Mouse (Mus musculus) urinary bladder, adult 2 months (tissue): Measurements from ENCODE around the gene Vmn2r85. TPM values are rescaled to one million over a fixed set of nuclear protein-coding genes. Genes with fewer than 3 reads are reported as not detected.
"Not testable (repeated sequence)": the region's sequence is repeated elsewhere in the genome, so short reads cannot be mapped to it uniquely, and the experiment has no call there.

Source experiments
- DNase-seq: peaks from one replicate; pipeline ENCODE4 v3.0.0; 2022; ENCODE audit warnings: low spot score
- polyA plus RNA-seq: library from polyadenylated mRNA; depleted of rRNA; stranded (reverse); fragments of >200 nt; gene quantifications from 2 replicates; pipeline ENCODE4 v1.2.3, GENCODE M21; 2012; rRNA removed

The Vmn2r85 gene
- not detected in 2 replicates for polyA plus RNA-seq

- DNase-seq = not testable (repeated sequence)
Observed at GRCm38 (mm10) chr10:130429603-130430002, at the start of gene Vmn2r85. Gene Vmn2r85 (minus strand): TSS chr10:130429703.

GRCm38 (mm10) chr10:130470311-130470760 is 40.8 kb upstream of the Vmn2r85 start:
- no peak for DNase-seq

- not testable (repeated sequence) for DNase-seq
Observed at GRCm38 (mm10) chr10:130455950-130456349, 26.4 kb upstream of the Vmn2r85 start, which contains the start of gene Vmn2r86. Gene Vmn2r86 (minus strand): TSS chr10:130456050.

- DNase-seq = no peak
Observed at GRCm38 (mm10) chr10:130444776-130445175, 15.3 kb upstream of the Vmn2r85 start.

- DNase-seq = not testable (repeated sequence)
Observed at GRCm38 (mm10) chr10:130434185-130434898, 4.8 kb upstream of the Vmn2r85 start.

- DNase-seq = not testable (repeated sequence)
Observed at GRCm38 (mm10) chr10:130422368-130422767, 7.1 kb downstream of the Vmn2r85 start.

GRCm38 (mm10) chr10:130420401-130420800 is 9.1 kb downstream of the Vmn2r85 start:
- DNase-seq = no peak

GRCm38 (mm10) chr10:130419954-130420353 is 9.5 kb downstream of the Vmn2r85 start:
- not testable (repeated sequence) for DNase-seq

GRCm38 (mm10) chr10:130416352-130416751 is 13.2 kb downstream of the Vmn2r85 start:
- DNase-seq = not testable (repeated sequence)

GRCm38 (mm10) chr10:130412167-130412698 is 17.3 kb downstream of the Vmn2r85 start:
- DNase-seq = not testable (repeated sequence)

GRCm38 (mm10) chr10:130394232-130394631 is 35.3 kb downstream of the Vmn2r85 start, which contains the start of gene Vmn2r84:
Gene Vmn2r84 (minus strand): TSS chr10:130394332.
- DNase-seq = no peak

- DNase-seq = no peak
Observed at GRCm38 (mm10) chr10:130375145-130375544, 54.4 kb downstream of the Vmn2r85 start.

GRCm38 (mm10) chr10:130372491-130373173 is 56.9 kb downstream of the Vmn2r85 start:
- DNase-seq = no peak

GRCm38 (mm10) chr10:130371644-130372043 is 57.9 kb downstream of the Vmn2r85 start:
- DNase-seq = no peak

- DNase-seq = no peak
Observed at GRCm38 (mm10) chr10:130370005-130370682, 59.4 kb downstream of the Vmn2r85 start.

- DNase-seq = no peak
Observed at GRCm38 (mm10) chr10:130368384-130368783, 61.1 kb downstream of the Vmn2r85 start.

GRCm38 (mm10) chr10:130364766-130365165 is 64.7 kb downstream of the Vmn2r85 start:
- no peak for DNase-seq

Other genes with a start within 250 kb of the Vmn2r85 start
- gene Olfr826, start 245.5 kb downstream of the Vmn2r85 start, polyA plus RNA-seq = not detected in 2 replicates
- not detected in 2 replicates for gene Olfr827, start 215.3 kb downstream of the Vmn2r85 start, polyA plus RNA-seq
- gene Neurod4, start 149.5 kb downstream of the Vmn2r85 start, polyA plus RNA-seq = not detected in 2 replicates
- gene Tespa1, start 106.8 kb downstream of the Vmn2r85 start, polyA plus RNA-seq = 0.93 and 1.1 TPM in 2 replicates
- not detected in 2 replicates for gene Vmn2r84, start 35.4 kb downstream of the Vmn2r85 start, polyA plus RNA-seq
- not detected in 2 replicates for gene Vmn2r86, start 26.3 kb upstream of the Vmn2r85 start, polyA plus RNA-seq
- gene Vmn2r87, start 67.7 kb upstream of the Vmn2r85 start, polyA plus RNA-seq = 0.04 TPM in 1 of 2 replicates, not detected in the other